Mouse (Mus musculus) layer of hippocampus, adult 2 months (tissue): ENCODE results near the gene Nbeal2. TPM values are rescaled to one million over a fixed set of nuclear protein-coding genes. Genes with fewer than 3 reads are reported as not detected.

ENCODE experiments used
- DNase-seq, 2 experiments: peaks; one replicate each; pipeline ENCODE4 v3.0.0; 2022; ENCODE audit warnings: low spot score in 2 of 2
- H3K27ac ChIP-seq: fragments of 200-600 bp; 2 replicates; pipeline ENCODE4 v1.8.1; 2022
- H3K4me3 ChIP-seq: fragments of 200-600 bp; 2 replicates; pipeline ENCODE4 v1.8.1; 2022; ENCODE audit warnings: mild to moderate bottlenecking
- CTCF ChIP-seq: fragments of 200-600 bp; conservative IDR thresholded peaks from 2 replicates; pipeline ENCODE4 v1.8.1; 2022; ENCODE audit warnings: antibody characterized with exemption, mild to moderate bottlenecking, moderate library complexity
- total RNA-seq, 2 experiments: library from RNA; stranded (reverse); gene quantifications; 2 replicates each; pipeline ENCODE4 v1.2.3; 2021

The Nbeal2 gene
- total RNA-seq, 2 experiments from 2014 or later = 17.7 to 18.0 TPM

DNA sequence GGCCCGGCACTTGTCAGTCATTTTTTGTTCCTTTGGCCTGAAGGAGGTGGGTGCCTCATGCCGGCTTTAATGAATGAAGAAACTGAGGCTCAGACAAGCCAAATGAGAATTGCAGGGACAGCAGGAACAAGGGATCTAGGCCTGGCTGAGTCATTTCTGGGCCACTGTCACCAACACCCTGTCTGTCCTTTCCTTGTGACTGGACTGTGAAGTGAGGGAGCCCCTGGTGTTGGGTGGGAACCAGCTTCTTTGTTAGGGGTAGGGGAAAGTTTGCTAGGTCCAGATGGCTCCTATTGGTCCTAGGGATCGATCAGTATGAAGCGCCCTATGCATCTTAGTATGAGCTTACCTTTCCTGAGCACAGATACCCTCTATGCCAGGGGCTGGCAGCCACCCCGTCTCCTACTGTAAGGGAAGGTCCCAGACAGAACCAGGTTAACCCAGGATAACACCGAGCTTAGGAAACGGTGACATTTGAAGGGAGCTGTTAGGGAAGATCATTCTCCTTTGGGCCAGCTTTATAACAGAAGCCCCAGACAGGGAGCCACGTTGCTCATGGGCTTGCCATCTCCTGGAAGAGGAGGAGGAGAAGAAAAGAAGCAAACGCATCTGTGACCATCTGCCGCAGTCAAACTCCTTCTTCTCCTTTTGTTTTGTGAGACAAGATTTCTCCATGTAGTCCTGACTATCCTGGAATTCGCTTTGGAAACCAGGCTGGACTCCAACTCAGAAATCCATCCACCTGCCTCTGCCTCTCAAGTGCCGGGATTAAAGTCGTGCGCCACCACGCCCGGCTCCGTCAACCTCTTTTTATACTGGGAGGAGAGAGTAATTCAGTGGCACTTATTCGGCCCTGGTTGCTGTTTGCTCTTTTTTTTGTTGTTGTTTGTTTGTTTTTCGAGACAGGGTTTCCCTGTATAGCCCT is 1.0 kb upstream of the Nbeal2 start:
- no peak for DNase-seq
- no peak for TF ChIP-seq CTCF
- peak overlapping the region; percentile 100 for H3K27ac ChIP-seq
- peak overlapping the region; percentile 78 for H3K4me3 ChIP-seq

DNA sequence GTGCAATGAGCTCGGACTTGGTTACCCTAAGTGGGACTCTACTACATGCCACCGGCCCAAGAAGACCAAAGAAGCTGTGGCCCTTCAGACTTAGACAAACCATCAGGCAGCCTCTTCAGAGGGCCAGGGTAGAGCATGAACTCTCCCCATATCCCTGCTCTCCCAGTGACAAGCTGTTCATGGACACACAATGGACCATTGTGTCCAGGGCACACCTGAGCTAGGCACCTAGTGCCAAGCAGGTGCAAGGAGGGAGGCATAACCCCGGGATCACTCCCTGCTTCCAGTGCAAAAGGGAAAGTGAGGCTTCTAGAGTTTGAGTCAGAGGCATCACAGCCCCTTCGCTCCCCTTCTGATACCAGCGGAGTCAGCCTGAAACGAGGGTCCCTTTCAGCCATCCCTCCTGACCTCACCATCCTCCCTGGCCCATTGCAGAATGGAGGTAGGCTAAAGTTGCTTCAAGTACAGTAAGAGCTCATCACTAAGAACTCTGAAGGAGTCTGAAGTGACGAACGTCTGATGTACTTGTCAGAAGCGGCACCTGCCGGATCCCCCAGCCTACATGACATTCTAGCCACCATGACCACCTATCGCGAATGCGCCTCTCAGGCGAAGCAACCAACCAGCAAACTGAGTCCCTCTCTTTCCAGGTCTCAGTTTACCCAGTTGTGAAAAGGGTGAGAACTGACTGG is 852 bp downstream of the Nbeal2 start:
- TF ChIP-seq CTCF = no peak
- Histone ChIP-seq H3K27ac (peak overlapping the region; percentile 100), H3K4me3 (peak overlapping the region; percentile 78)
- no peak for DNase-seq

DNA sequence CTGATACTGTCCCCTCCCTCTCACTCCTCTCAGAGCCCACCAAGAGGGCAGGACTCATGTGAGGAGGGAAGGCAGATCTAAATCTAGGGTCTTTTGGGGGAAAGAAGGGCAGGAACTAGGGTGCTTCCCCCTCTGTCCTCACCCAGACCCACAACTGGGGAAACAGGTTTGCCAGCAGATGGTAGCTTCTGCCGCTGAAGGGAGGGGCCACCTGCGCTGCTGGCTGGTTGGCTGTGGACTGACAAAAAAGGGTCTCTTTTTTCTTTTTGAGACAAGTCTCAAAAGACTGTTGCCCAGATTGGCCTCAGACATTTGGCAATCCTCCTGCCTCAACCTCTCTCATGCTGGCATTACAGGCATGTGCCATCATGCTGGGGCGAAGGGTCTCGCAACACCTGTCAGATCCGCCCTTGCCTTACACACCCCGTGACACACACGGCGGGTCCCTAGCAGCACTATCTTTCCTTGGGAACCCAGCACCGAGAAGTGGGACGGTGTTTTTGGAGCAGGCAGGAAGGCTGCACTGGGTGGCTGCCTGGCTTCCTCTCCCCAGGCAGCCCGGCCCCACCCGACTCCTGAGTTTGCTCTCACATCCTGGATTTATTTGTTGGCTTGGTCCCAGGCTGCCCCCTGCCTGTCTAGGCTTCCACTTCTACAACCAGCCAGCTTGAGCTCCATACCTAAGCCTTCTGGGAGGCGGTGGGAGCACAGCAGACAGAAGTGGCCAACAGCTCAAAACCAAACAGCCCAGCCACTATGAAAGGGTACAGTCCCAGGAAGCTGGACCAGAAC is 1.8 kb downstream of the Nbeal2 start:
- Histone ChIP-seq H3K27ac (peak overlapping the region; percentile 100), H3K4me3 (peak overlapping the region; percentile 78; the same call in 1 of the 2 replicates)
- DNase-seq = no peak
- TF ChIP-seq CTCF = peak; percentile 39

DNA sequence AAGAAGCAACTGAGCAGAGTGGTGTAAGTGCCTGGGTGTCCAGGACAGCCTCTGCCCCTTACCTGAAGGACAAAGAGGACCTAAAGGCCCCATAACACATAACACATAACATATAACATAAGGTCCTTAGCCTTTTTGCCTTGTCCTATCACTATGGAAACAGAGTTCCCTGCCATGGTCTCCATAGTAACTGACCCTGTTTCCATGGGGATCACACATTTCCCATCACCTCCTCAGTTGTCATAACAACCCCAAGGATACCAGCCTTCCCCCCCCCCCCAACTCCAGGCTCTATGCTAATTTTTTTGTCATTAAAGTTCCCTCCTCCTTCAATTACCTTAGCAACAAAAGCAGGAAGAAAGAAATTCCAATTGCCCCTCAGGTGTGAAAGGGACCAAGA is 4.2 kb downstream of the Nbeal2 start:
- DNase-seq = peak in 1 of 2 experiments; percentile 65
- no peak for TF ChIP-seq CTCF
- peak overlapping the region; percentile 86 for H3K27ac ChIP-seq
- no peak overlapping the region for H3K4me3 ChIP-seq

DNA sequence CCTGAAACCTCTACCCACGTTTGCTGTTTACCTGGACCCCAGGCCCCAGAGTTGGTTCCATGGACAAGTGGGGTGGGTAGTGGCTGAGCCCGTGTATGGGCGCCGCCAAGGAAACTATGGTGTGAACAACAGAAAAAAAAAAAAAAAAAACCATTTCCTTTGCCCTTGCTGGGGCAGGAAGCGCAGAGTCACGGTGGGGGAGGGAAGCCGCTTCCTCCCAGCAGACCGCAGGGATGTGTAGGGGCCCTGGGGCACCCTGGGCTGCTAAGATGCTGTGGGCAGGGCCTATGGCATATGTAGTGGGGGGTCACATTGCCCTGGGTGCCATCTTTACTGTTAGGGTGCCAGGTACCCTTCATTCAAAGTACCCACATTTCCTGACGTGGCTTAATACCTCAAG is 8.7 kb downstream of the Nbeal2 start:
- no peak for DNase-seq
- H3K27ac ChIP-seq = no peak overlapping the region
- H3K4me3 ChIP-seq = no peak overlapping the region
- no peak for TF ChIP-seq CTCF

DNA sequence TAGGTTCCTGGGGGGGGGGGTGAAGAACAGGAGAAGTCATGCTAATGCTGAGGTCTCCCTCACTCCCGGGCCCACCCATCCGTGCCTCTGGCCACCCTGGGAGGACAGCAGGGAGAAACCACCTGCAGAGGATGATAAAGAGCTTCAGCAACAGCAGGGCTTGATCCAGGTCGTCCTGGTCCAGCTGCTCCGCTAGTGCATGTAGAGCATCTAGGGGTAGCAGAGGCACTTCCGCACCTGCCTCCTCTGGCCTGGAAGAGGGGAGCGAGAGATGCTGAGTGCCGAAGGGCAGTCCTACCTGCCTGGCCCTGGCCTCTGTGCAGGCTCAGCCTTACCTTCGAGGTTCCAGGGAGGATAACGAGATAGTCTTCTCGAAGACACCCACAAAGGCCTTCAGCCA is 9.7 kb downstream of the Nbeal2 start:
- no peak overlapping the region for H3K4me3 ChIP-seq
- no peak for TF ChIP-seq CTCF
- no peak overlapping the region for H3K27ac ChIP-seq
- no peak for DNase-seq

DNA sequence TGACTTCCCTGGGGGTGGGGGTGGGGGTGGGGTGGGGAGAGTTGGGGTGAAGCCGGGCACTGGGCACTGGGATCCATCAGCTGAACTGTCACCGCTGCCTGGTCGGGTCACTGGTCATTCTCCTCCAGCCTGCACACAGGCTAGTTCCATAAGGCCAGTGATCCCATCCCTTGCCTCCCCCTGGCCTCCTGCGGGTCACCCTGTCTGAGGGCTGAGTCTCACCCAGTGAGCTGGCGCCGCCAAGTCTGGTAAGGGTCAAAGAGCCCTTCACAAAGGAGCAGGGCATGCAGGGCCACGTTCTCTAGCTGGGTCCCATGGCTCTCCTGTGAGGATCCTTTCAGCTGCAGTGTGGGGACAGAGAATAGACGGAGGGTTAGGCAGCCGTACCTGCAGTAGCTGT is 10.2 kb downstream of the Nbeal2 start:
- no peak for TF ChIP-seq CTCF
- no peak overlapping the region for H3K4me3 ChIP-seq
- DNase-seq = no peak
- H3K27ac ChIP-seq = no peak overlapping the region

DNA sequence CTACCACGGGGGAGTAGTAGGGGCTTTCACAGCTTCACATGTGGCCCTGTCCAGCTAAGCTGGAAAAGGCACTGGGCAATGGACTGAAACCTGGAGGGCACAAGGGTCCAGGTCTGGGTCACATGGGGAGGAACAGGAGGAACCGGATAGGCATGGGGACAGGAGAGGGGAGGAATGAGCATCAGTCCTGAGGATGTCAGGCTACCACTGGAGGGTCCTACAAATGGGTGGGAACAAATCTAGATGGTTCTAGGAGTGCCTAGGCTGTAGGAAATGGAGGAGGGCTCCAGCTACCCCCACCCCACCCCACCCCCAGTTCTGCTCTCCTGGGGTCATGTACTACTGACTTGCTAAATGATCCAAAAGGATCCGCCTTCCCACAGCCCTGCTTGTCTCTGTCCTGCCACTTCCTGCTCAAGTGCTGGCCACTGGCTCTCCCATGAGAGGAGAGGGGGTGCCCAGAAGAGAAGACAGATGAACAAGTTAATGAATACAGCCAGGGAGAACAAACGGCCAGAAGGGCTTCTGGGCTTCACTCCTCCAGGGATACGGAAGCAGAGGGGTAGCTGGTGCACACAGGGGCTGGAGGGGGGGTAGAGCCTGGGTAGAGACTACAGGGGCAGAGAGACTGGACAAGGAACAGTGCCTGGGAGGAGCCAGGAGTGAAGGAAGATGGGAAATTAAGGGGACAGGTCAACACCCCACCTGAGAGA is 11.0 kb downstream of the Nbeal2 start:
- Histone ChIP-seq H3K4me3 (no peak overlapping the region), H3K27ac (no peak overlapping the region)
- DNase-seq = no peak
- TF ChIP-seq CTCF = no peak

DNA sequence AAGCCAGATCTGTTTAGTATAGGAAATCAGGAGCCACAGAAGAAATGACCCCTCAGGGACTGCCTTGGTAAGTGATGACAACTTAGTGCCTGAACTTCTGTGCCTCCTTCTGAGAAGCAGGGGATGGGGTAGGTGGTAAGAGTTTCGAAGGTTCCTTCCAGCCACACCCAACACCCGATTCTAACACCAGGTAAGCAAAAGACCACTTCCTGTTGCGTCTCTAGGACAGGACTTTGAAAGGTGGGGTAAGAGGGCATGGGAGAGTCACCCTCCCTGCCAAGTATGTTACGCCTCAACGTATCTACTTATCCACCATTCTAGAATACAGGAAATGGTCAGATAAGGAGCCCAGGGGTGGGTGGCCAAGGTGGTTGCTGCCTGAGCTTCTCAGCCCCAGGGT is 13.0 kb downstream of the Nbeal2 start:
- no peak for DNase-seq
- Histone ChIP-seq H3K27ac (no peak overlapping the region), H3K4me3 (no peak overlapping the region)
- no peak for TF ChIP-seq CTCF

DNA sequence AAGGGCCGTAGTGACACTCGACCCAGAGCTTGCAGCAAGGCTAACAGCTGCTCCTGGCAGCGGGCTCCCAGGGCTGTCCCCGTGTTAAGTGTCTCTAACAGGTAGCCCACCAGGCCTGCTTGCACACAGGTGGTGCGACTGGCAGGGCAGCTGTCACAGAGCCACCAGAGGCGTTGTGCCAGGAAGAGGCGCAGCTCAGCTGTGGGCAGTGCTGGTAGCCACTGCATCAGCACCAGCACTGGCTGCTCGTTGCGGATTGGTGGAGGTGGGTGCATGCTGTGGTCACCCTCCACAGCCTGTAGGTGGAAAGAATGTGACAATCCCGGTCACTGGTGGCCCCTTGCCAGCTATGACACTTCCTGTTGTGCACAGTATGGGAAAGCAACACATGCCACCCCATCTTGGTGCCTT is 15.3 kb downstream of the Nbeal2 start:
- Histone ChIP-seq H3K27ac (no peak overlapping the region), H3K4me3 (no peak overlapping the region)
- TF ChIP-seq CTCF = no peak
- DNase-seq = no peak

DNA sequence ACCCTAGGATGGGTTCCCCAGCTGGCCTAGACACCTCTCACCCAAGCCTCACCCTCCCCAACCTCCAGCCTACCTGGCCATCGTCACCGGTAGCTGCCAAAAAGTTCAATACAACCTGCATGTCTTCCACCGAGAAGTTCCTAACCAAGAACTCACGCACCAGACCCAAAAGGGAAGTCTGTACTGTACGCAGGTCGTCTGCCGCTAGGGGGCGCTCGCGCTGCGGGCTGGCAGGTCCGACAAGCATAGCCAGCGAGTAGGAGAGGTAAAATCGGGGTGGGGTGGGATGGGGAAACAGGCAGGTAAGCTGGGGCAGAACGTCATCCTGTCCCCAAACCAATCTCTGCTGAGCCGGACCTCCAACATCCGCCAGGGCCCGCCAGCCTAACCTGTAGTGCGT is 18.7 kb downstream of the Nbeal2 start:
- TF ChIP-seq CTCF = peak; percentile 86
- DNase-seq = peak; percentile 79 to 93
- Histone ChIP-seq H3K27ac (no peak overlapping the region), H3K4me3 (no peak overlapping the region)

DNA sequence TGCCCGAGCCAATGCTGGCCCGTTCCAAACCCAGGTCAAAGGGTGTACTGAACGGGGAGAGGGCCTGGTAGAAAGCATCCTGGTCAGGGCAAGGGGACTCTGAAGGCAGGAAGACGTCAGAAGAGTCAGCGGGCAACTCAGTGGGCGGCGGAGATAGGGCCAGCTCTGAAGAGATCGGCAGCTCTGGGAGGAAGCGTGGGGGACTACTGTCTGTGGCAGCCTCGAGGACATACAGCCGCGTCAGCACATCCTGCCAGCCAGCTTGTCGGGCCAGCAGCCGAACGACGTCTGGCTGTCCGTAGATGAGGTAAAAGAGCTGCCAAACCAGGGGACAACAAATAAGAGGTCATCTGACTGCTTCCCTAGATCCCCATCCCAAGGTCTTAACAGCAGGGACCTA is 20.1 kb downstream of the Nbeal2 start:
- H3K27ac ChIP-seq = 0 out of 2 replicates have a peak overlapping the region, but pooled peaks have one; percentile 18
- no peak for TF ChIP-seq CTCF
- no peak for DNase-seq
- no peak overlapping the region for H3K4me3 ChIP-seq
